20 mouse cellular contexts compared by ENCODE assay signal in the genomic region with DNA sequence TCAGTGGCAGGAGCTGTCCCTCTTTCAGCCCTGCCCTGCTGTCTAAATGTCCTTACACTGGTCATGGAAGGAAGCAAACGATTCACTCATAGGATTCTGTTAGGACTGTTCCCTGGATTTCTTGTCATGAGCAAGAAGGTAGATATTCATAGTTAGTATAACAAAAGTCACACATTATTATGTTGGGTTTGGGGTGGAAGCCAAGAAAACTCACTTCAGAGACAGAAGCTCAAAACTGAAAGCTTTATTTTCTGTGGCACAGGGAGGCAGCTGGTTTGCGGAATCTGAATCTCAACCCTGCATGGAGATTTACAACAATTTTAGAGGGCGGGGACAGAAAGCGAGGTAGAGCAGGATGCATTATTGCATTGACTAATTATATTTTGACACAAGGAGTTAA.
"Had no signal": no experiment of that assay in that cellular context is flagged by ENCODE, and none has a peak within 500 bp of the region (broad histone marks: within the 10 kb centered on the region; RNA-seq: fewer than 3 reads in every experiment).

No protein-coding gene starts in this region.

- H3K27ac ChIP-seq: limb, embryonic 12.5 days; limb, embryonic 15.5 days; liver, embryonic 12.5 days; liver, embryonic 15.5 days; macrophage; midbrain, embryonic 12.5 days; midbrain, embryonic 15.5 days; neural tube, embryonic 12.5 days; neural tube, embryonic 15.5 days had no signal

- H3K4me3 ChIP-seq: limb, embryonic 12.5 days; limb, embryonic 15.5 days; liver, embryonic 12.5 days; liver, embryonic 15.5 days; midbrain, embryonic 12.5 days; midbrain, embryonic 15.5 days; neural tube, embryonic 12.5 days; neural tube, embryonic 15.5 days had no signal

- H3K9me3 ChIP-seq: limb, embryonic 12.5 days; limb, embryonic 15.5 days; liver, embryonic 12.5 days; liver, embryonic 15.5 days; midbrain, embryonic 12.5 days; midbrain, embryonic 15.5 days; neural tube, embryonic 12.5 days; neural tube, embryonic 15.5 days had no signal

- ATAC-seq: intestine, postnatal 0 days; liver, embryonic 12.5 days; midbrain, embryonic 15.5 days had no signal

- H3K36me3 ChIP-seq: liver, embryonic 15.5 days; midbrain, embryonic 15.5 days had no signal

- H3K27me3 ChIP-seq: limb, embryonic 12.5 days; limb, embryonic 15.5 days; liver, embryonic 12.5 days; liver, embryonic 15.5 days; midbrain, embryonic 12.5 days; midbrain, embryonic 15.5 days; neural tube, embryonic 12.5 days; neural tube, embryonic 15.5 days had no signal

- H3K4me2 ChIP-seq: limb, embryonic 12.5 days; limb, embryonic 15.5 days; liver, embryonic 12.5 days; liver, embryonic 15.5 days; midbrain, embryonic 12.5 days; midbrain, embryonic 15.5 days; neural tube, embryonic 12.5 days; neural tube, embryonic 15.5 days had no signal

- H3K9ac ChIP-seq: limb, embryonic 12.5 days; limb, embryonic 15.5 days; liver, embryonic 12.5 days; liver, embryonic 15.5 days; midbrain, embryonic 12.5 days; midbrain, embryonic 15.5 days; neural tube, embryonic 12.5 days; neural tube, embryonic 15.5 days had no signal

- DNase-seq: kidney, adult 8-10 months; kidney, postnatal 10 days; left cerebral cortex, postnatal 4 days; lung, adult 2 months; lung, postnatal 10 days; right cerebral cortex, adult 18-20 months; right cerebral cortex, postnatal 14 days; right cerebral cortex, postnatal 4 days; thymus, adult 18-20 months; thymus, postnatal 36 days had no signal

- H3K4me1 ChIP-seq: liver, embryonic 12.5 days; liver, embryonic 15.5 days; midbrain, embryonic 12.5 days; midbrain, embryonic 15.5 days; neural tube, embryonic 12.5 days; neural tube, embryonic 15.5 days had no signal
